Mouse (Mus musculus): Measurements from ENCODE around the gene Dexi. TPM values are rescaled to one million over a fixed set of nuclear protein-coding genes. Genes with fewer than 3 reads are reported as not detected.

The Dexi gene
- polyA plus RNA-seq, 1 experiment = 143 TPM

GRCm38 (mm10) chr16:10536961-10537360, 5.9 kb downstream of the Dexi start:
- H3K27ac ChIP-seq (ENCODE audit: insufficient read depth, low read length) = no peak overlapping the region
- 51% methylated on average over 3 of the region's 3 CpGs for WGBS
- no peaks in the 10 kb centered on the region for H3K27me3 ChIP-seq (ENCODE audit: control insufficient read depth, insufficient read depth, low read length)
- H3K4me1 ChIP-seq (ENCODE audit: control insufficient read depth, insufficient read depth, low read length) = peaks cover 54% of the 10 kb centered on the region
- no peak overlapping the region for H3K4me3 ChIP-seq (replicated peaks; ENCODE audit: insufficient read depth, low read depth, low read length)
- TF ChIP-seq CTCF (IDR thresholded peaks at IDR 0.05; ENCODE audit: borderline replicate concordance, insufficient read depth, low read depth, low read length) (no peak), POLR2A (IDR thresholded peaks at IDR 0.05; ENCODE audit: borderline replicate concordance, insufficient read depth, low read length) (no peak)
- no peak for DNase-seq

GRCm38 (mm10) chr16:10536323-10536722, 6.5 kb downstream of the Dexi start:
- WGBS = 60% methylated on average over 5 of the region's 5 CpGs

GRCm38 (mm10) chr16:10534567-10534966, 8.3 kb downstream of the Dexi start:
- Histone ChIP-seq H3K4me3 (replicated peaks; ENCODE audit: insufficient read depth, low read depth, low read length) (no peak overlapping the region), H3K27me3 (ENCODE audit: control insufficient read depth, insufficient read depth, low read length) (no peaks in the 10 kb centered on the region), H3K4me1 (ENCODE audit: control insufficient read depth, insufficient read depth, low read length) (peaks cover 54% of the 10 kb centered on the region), H3K27ac (ENCODE audit: insufficient read depth, low read length) (no peak overlapping the region)
- WGBS = 18% methylated on average over 7 of the region's 7 CpGs
- DNase-seq = peak; percentile 59 to 64
- TF ChIP-seq CTCF (IDR thresholded peaks at IDR 0.05; ENCODE audit: borderline replicate concordance, insufficient read depth, low read depth, low read length) (no peak), POLR2A (IDR thresholded peaks at IDR 0.05; ENCODE audit: borderline replicate concordance, insufficient read depth, low read length) (no peak)

More at GRCm38 (mm10) chr16:10536323-10536722, 6.5 kb downstream of the Dexi start:
- peaks cover 57% of the 10 kb centered on the region for H3K4me1 ChIP-seq (ENCODE audit: control insufficient read depth, insufficient read depth, low read length)
- no peak for DNase-seq
- TF ChIP-seq POLR2A (IDR thresholded peaks at IDR 0.05; ENCODE audit: borderline replicate concordance, insufficient read depth, low read length) = no peak
- no peak for TF ChIP-seq CTCF (IDR thresholded peaks at IDR 0.05; ENCODE audit: borderline replicate concordance, insufficient read depth, low read depth, low read length)
- H3K4me3 ChIP-seq (replicated peaks; ENCODE audit: insufficient read depth, low read depth, low read length) = no peak overlapping the region
- H3K27ac ChIP-seq (ENCODE audit: insufficient read depth, low read length) = no peak overlapping the region
- no peaks in the 10 kb centered on the region for H3K27me3 ChIP-seq (ENCODE audit: control insufficient read depth, insufficient read depth, low read length)

- WGBS = 85% methylated on average over 4 of the region's 4 CpGs
- H3K4me1 ChIP-seq (ENCODE audit: control insufficient read depth, insufficient read depth, low read length) = peaks cover 47% of the 10 kb centered on the region
- no peak for DNase-seq
- no peak for TF ChIP-seq CTCF (IDR thresholded peaks at IDR 0.05; ENCODE audit: borderline replicate concordance, insufficient read depth, low read depth, low read length)
- no peak for TF ChIP-seq POLR2A (IDR thresholded peaks at IDR 0.05; ENCODE audit: borderline replicate concordance, insufficient read depth, low read length)
- H3K27ac ChIP-seq (ENCODE audit: insufficient read depth, low read length) = no peak overlapping the region
- H3K27me3 ChIP-seq (ENCODE audit: control insufficient read depth, insufficient read depth, low read length) = no peaks in the 10 kb centered on the region
- H3K4me3 ChIP-seq (replicated peaks; ENCODE audit: insufficient read depth, low read depth, low read length) = no peak overlapping the region
These were observed 9.1 kb downstream of the Dexi start for GRCm38 (mm10) chr16:10533781-10534180.

- no peak overlapping the region for H3K27ac ChIP-seq (ENCODE audit: insufficient read depth, low read length)
- no peaks in the 10 kb centered on the region for H3K27me3 ChIP-seq (ENCODE audit: control insufficient read depth, insufficient read depth, low read length)
- no peak for TF ChIP-seq POLR2A (IDR thresholded peaks at IDR 0.05; ENCODE audit: borderline replicate concordance, insufficient read depth, low read length)
- no peak for TF ChIP-seq CTCF (IDR thresholded peaks at IDR 0.05; ENCODE audit: borderline replicate concordance, insufficient read depth, low read depth, low read length)
- 91% methylated on average over 4 of the region's 4 CpGs for WGBS
- H3K4me1 ChIP-seq (ENCODE audit: control insufficient read depth, insufficient read depth, low read length) = peaks cover 43% of the 10 kb centered on the region
- DNase-seq = no peak
- no peak overlapping the region for H3K4me3 ChIP-seq (replicated peaks; ENCODE audit: insufficient read depth, low read depth, low read length)
These were observed 12.7 kb downstream of the Dexi start for GRCm38 (mm10) chr16:10530179-10530578.

- H3K4me1 ChIP-seq (ENCODE audit: control insufficient read depth, insufficient read depth, low read length) = peaks cover 41% of the 10 kb centered on the region
- no peak for TF ChIP-seq POLR2A (IDR thresholded peaks at IDR 0.05; ENCODE audit: borderline replicate concordance, insufficient read depth, low read length)
- TF ChIP-seq CTCF (IDR thresholded peaks at IDR 0.05; ENCODE audit: borderline replicate concordance, insufficient read depth, low read depth, low read length) = no peak
- H3K27me3 ChIP-seq (ENCODE audit: control insufficient read depth, insufficient read depth, low read length) = no peaks in the 10 kb centered on the region
- no peak overlapping the region for H3K4me3 ChIP-seq (replicated peaks; ENCODE audit: insufficient read depth, low read depth, low read length)
- WGBS = 93% methylated on average over 3 of the region's 3 CpGs
- no peak overlapping the region for H3K27ac ChIP-seq (ENCODE audit: insufficient read depth, low read length)
- no peak for DNase-seq
These were observed 14.5 kb downstream of the Dexi start for GRCm38 (mm10) chr16:10528382-10528781.

- H3K27me3 ChIP-seq (ENCODE audit: control insufficient read depth, insufficient read depth, low read length) = no peaks in the 10 kb centered on the region
- H3K4me3 ChIP-seq (replicated peaks; ENCODE audit: insufficient read depth, low read depth, low read length) = no peak overlapping the region
- 13% methylated on average over 6 of the region's 6 CpGs for WGBS
- peaks cover 31% of the 10 kb centered on the region for H3K4me1 ChIP-seq (ENCODE audit: control insufficient read depth, insufficient read depth, low read length)
- TF ChIP-seq CTCF (IDR thresholded peaks at IDR 0.05; ENCODE audit: borderline replicate concordance, insufficient read depth, low read depth, low read length) (peak; percentile 64), POLR2A (IDR thresholded peaks at IDR 0.05; ENCODE audit: borderline replicate concordance, insufficient read depth, low read length) (no peak)
- H3K27ac ChIP-seq (ENCODE audit: insufficient read depth, low read length) = no peak overlapping the region
- DNase-seq = peak in 1 of 2 experiments; percentile 68
These were observed 15.7 kb downstream of the Dexi start for GRCm38 (mm10) chr16:10527046-10527644.

- no peak for DNase-seq
- Histone ChIP-seq H3K4me3 (replicated peaks; ENCODE audit: insufficient read depth, low read depth, low read length) (no peak overlapping the region), H3K27me3 (ENCODE audit: control insufficient read depth, insufficient read depth, low read length) (no peaks in the 10 kb centered on the region), H3K27ac (ENCODE audit: insufficient read depth, low read length) (no peak overlapping the region), H3K4me1 (ENCODE audit: control insufficient read depth, insufficient read depth, low read length) (peaks cover 27% of the 10 kb centered on the region)
- TF ChIP-seq CTCF (IDR thresholded peaks at IDR 0.05; ENCODE audit: borderline replicate concordance, insufficient read depth, low read depth, low read length) (no peak), POLR2A (IDR thresholded peaks at IDR 0.05; ENCODE audit: borderline replicate concordance, insufficient read depth, low read length) (no peak)
- 82% methylated on average over 2 of the region's 2 CpGs for WGBS
These were observed 17.3 kb downstream of the Dexi start for GRCm38 (mm10) chr16:10525610-10525980.

Measured in cerebellum, adult 2 months (tissue).